Mouse (Mus musculus) testis, adult 2 months (tissue): ENCODE measurements at regions not wholly inside any gene's neighbourhood (a gene's known extent, or its start where the extent isn't known, plus 50 kb on each side); places are given as distances from the start of the nearest gene placed in this dataset.

ENCODE experiments used
- CTCF ChIP-seq: fragments of 200-500 bp; IDR thresholded peaks from 2 replicates; pipeline ENCODE4 v1.5.1; 2012; ENCODE audit warnings: low read depth, mild to moderate bottlenecking, inconsistent platforms, low read length, moderate library complexity; ENCODE audit not compliant: control insufficient read depth, insufficient read depth, insufficient replicate concordance
- POLR2A ChIP-seq: fragments of 200-500 bp; IDR thresholded peaks from 2 replicates; pipeline ENCODE4 v1.6.1; 2012; ENCODE audit warnings: low read depth, mild to moderate bottlenecking, inconsistent platforms, low read length, moderate library complexity; ENCODE audit not compliant: control insufficient read depth

GRCm38 (mm10) chr1:105067902-105068301 is 288.6 kb downstream of the Rnf152 start:
- TF ChIP-seq CTCF (no peak), POLR2A (no peak)
